Mouse (Mus musculus) lung, postnatal 0 days (tissue): ENCODE data around the gene Sept12.

Experiments used
- CTCF ChIP-seq: IDR thresholded peaks from 2 replicates; pipeline ENCODE4 v1.5.1; 2016; ENCODE audit warnings: antibody characterized with exemption, mild to moderate bottlenecking
- EP300 ChIP-seq: IDR thresholded peaks from 2 replicates; pipeline ENCODE4 v1.6.1; 2016; ENCODE audit warnings: antibody characterized with exemption, mild to moderate bottlenecking, control low read depth

- TF ChIP-seq EP300 (no peak), CTCF (no peak)
These were observed 9.4 kb upstream of the Sept12 start, which contains the start of gene Smim22 for GRCm38 (mm10) chr16:5007067-5007466.
